Mouse (Mus musculus): ENCODE data around the gene Eps8l3.

- TF ChIP-seq CTCF (IDR thresholded peaks at IDR 0.05; ENCODE audit: insufficient read depth, low read length) (no peak), POLR2A (IDR thresholded peaks at IDR 0.05; ENCODE audit: borderline replicate concordance, extremely low read depth, low read depth, low read length) (no peak)
These were observed 40.9 kb downstream of the Eps8l3 start for GRCm38 (mm10) chr3:107917783-107918408.
